Mouse (Mus musculus): ENCODE measurements at regions not wholly inside any gene's neighbourhood (a gene's known extent, or its start where the extent isn't known, plus 50 kb on each side); places are given as distances from the start of the nearest gene placed in this dataset.
"Not testable (repeated sequence)": the region's sequence is repeated elsewhere in the genome, so short reads cannot be mapped to it uniquely, and the experiment has no call there.

GRCm38 (mm10) chr2:146724142-146724679, 131.5 kb upstream of the Kiz start:
- no peak for DNase-seq

DNA sequence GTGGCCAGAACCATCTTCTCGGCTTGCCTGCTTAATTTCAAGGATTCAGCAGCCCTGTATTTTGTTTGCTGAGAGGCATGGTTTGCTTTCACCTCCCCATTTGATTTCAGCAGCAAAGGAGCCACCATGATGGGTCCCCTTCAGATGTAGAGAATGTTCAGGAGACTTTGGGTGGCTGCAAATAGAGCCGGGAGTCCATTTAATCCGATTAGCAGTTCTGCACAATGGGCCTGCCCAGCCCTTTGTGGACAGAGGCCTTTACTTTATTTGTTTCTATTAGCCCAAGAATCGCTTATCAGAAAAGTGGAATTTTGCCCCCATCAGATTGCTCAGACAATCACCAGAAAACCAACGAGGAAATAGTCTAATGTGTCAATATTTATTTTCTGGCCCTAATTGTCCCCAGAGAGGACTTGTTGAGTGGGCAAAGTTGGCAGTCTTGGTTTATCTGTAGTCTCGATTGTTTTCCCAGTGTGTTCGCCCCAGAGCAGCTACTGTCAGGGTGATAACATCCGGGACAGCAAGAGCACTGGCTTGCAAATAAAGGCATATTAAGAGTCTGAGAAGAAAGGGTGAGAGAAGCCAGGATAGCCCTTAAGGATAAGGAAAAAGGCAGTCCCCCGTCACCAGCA, 130.6 kb upstream of the Kiz start:
- DNase-seq = no peak

DNA sequence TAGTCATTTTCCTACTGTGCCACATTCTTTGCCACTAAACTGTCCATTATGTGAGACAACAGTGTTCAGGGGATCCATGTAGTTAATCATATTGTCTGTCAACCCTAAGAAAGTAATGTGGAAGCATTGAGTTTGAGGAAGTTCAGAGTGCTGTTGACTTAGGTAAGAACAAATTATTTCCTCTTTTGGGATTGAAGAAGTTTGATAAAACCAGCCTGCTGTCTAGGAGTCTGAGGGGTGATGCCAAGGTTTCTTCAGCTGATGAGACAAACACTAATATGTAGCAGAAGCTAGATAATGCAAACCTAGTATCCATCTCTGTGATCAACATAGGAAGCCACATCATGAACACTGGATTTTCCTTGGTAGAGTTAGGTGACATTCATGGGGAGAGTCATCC, 127.0 kb upstream of the Kiz start:
- no peak for DNase-seq

GRCm38 (mm10) chr2:146731081-146731480, 124.6 kb upstream of the Kiz start:
- no peak for DNase-seq

DNA sequence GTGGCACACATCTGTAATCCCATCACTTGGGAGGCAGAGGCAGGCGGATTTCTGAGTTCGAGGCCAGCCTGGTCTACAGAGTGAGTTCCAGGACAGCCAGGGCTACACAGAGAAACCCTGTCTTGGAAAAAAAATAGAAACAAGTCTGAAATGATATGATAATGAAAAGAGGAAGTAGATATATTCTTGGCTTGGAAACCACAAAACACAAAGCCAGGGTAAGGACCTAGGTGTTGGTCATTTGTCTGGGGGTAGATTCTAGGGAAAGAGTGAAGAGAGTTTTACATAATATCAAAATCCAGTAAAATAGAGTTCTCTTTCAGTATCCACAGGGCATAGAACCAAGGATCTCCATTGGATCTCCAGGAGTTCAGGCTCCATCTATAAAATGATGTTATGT, 122.8 kb upstream of the Kiz start:
- DNase-seq = not testable (repeated sequence)

DNA sequence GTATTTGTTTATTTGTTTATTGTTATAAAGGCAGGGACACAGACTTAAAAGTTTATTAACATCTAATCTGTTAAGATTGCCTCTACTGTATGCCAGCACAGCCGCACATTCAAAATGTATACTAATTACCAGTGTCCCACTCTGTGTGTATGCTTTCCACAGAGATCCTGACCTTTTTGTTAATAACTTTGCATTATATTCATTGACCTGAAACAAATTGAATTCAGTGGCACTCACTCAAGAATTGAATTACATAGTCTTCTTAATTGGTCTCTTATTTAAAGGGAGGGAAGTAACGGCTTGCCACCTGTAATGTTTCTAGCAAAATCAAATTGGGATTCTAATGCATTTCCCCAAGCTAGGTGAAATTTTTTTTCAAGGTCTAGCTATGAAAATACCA, 111.3 kb upstream of the Kiz start:
- DNase-seq = no peak

DNA sequence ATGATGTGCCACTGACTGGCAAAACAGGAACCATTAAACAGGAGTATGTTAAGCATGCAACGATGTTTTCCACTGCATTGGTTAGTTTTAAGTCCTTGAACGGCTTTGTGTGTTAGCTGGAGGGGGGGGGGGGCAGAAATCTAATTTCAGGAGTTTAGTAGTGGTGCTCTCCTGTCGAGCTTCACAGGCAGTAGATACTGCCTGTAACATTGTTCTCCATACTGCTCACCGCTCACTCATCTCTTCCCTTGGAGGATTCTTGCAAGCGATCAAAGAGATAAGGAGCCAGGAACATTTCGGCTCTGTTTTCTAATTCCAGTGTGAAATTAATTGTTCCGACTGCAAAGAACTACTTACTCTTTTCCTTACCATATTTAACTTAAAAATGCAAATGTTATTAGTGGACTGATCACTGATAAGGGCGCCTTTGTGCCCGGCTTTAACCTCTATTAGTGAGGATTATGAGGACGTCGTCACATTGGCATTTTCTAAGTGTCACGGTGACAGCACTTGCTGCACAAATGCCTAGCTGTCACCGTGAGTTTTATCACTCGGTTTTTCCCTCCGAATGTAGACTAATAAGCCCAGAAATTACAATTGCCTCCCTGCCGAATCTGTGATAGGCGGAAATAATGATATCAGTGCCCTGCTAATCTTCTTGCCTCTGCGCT, 110.5 kb upstream of the Kiz start:
- DNase-seq = no peak

DNA sequence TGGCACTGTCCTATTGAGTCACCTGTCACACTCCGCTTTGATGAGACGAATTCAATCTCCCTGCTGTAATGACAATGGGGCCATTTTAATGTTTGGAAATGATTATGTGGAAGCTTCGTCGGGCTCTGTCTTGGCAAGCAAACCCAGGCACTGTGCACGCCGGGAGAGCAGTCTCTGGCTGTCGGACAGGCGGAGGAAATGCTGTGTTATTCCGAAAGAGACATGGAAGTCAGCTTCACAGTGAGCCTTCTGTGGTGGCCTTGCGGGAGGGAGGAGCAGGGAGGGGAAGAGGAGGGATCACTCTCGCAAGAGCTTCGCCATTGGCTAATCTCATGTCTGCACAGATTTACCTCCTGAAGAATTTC, 110.0 kb upstream of the Kiz start:
- peak; percentile 13 for DNase-seq

DNA sequence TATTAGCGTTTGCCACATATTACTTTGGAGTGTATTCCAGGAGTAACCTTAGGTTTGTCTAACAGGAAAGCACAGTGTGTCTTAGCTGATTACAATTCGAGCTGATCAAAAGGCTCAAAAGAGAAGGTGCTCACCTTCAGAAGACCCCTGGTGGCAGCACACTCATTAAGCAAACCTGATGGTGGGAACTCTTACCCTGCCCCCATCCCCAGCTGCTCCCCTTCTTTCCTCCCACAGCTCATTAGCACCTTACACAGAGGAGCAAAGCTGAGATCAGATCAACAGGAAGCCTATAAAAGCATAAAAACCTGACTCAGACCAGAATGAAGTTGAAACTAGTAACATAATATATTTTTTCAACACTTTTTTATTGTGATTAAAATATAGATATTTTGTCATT, 101.7 kb upstream of the Kiz start:
- no peak for DNase-seq

DNA sequence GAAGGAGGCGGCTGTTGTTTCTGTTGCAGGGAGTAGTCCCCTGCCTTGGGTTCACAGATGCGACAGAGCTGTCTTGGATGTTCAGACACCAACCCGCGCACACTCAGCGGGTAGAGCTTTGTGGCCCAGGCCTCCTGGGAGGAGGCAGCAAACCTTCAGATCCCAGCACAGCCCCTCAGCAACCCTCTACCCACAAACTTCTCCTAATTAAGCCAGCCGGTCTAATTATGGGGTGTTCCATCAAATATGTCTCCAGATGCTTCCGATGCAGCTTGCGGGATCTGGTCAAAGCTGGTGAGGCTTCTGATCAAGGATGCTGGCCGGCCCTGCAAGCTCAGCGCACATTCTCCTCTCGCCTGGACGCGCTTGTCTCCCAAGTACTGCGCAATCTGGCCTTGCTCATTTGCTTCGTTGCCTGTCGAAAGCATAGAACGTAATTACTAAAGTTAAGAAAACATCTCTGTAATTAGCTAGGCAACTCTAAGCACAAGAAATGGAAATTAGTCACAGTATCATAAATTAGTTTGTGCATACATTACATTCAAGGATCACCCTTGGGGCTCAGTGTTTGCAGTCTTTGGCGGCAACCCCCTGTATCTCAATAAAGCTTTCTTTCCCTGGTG, 92.0 kb upstream of the Kiz start:
- DNase-seq = no peak

GRCm38 (mm10) chr2:146764313-146765255, 91.1 kb upstream of the Kiz start:
- DNase-seq = no peak

DNA sequence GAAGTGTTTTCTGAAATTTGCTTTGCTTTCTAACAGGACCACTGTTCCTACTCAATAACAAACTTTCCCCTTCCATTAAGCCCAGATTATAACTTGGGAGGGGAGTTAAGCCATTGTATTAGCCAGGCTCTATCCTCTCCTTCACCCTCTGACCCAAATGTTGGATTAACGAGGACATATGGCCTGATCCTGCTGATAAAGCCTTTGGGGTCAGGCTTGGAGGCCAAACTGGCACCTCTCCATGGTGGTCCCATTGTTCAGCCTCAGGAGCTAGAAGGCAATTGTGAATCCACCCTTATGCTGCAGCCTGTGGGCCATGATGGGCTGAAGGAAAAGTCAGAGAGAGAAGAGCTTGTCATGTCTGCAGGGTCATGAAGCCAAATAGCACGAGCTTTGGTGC, 80.8 kb upstream of the Kiz start:
- no peak for DNase-seq

GRCm38 (mm10) chr2:146787132-146787810, 68.4 kb upstream of the Kiz start:
- DNase-seq = no peak

GRCm38 (mm10) chr2:146787811-146788455, 67.7 kb upstream of the Kiz start:
- DNase-seq = no peak

DNA sequence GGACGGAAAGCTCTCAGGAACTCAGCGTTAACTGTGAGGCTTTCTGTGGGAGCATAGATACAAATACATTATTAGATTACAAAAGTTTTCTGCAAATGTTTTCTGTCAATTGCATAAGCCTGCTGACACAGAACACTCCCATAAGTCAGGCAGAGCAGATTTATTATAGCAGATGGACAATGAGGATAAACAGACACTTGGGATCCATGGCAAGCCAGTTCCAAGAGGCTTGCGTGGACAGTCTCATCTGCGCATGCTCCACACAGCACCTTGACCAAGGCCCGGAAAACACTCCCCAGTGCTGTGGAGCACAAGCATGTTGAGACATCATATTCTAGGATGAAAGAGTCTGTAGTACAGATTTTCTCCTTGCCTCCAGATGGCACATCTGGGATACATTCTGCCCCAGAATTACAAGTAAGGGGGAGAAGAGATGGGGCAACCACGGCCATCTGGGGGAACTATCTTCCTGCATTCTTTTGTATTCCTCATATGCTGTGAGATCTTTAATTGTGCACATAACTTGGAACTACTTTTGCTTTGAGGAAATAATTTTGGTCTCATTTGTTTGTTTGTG, 62.7 kb upstream of the Kiz start:
- no peak for DNase-seq

DNA sequence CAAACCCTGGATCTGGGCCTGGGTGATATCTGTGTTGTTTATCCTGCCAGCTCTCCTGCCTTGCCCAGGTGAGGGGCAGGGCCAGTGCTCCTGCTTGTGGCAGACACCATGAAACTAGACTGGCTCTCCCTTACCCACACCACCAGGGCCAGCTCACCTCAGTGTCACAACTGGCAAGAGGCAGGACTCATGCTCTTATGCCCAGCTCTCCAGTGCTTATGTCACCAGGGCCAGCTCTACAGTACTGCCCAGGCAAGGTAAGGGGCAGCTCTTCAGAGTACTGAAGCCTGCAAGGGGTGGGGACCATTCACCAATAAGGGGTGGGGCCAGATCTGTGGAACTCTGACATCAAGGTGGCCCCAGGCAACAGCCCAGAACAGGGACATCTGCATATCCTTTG, 52.7 kb upstream of the Kiz start:
- DNase-seq = no peak

Measured in heart, postnatal 4 days (tissue).